Mouse (Mus musculus): Measurements from ENCODE around the gene Ak2. TPM values are rescaled to one million over a fixed set of nuclear protein-coding genes. Genes with fewer than 3 reads are reported as not detected.

The Ak2 gene
- 10 to 100 TPM; 75.7 to 78.3 TPM for total RNA-seq (2021)
- long read RNA-seq, experiment 1, transcript Ak2-201 (6 exons, 986 nt) = major isoform, 46 of 54 reads
- long read RNA-seq, experiment 1, transcript Ak2-202 (7 exons, 1,781 nt) = minor isoform, 6 of 54 reads
- long read RNA-seq, experiment 1, partial matches to known transcripts = 1 of 54 reads
- long read RNA-seq, experiment 1, other reads (novel, unspliced or antisense) = 1 of 54 reads
- long read RNA-seq, experiment 2, transcript Ak2-201 (6 exons, 986 nt) = major isoform, 41 of 46 reads
- long read RNA-seq, experiment 2, partial matches to known transcripts = 2 of 46 reads
- long read RNA-seq, experiment 2, other reads (novel, unspliced or antisense) = 2 of 46 reads

DNA sequence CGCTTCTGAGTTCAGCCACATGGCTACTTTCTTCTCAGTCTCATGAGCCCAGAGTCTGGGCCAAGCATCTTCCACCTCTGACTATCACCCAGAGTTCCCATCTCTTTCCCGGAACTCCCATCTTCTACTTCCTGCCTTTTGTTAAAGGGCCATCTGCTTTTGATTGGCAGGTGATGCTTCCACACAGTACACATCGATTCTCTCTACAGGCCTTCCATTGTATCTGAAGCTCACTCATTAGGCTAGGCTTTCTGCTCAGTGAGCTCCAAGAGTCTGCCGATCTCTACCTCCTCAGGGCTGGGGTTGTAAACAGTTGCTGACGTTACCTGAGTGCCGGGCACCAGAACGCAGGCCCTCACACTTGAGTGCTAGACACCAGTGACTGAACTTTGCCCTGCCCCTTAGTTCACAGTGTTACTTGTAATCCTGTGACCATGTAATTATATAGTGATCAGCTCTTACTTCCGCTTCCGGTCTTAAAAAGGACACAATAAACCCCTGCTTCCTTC, at the start of gene Ak2:
TSS of gene Ak2 (plus strand) at position 459 of the 509 bp plus-strand sequence.
- DNase-seq = no peak

DNA sequence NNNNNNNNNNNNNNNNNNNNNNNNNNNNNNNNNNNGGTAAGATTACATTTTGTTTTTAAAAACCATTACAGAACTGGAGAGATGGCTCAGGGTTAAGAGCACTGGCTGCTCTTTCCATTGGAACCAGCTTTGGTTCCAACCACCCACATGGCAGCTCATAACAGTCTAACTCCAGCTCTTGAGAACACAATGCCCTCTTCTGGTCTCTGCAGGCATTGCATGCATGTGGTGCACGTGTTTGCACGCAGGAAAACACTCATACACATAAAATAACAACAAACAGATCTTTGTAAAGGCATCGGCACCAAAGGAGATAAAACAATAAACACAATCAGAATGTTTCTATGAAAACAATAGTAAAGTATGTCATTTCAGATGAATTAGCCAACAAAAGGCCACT, 49.4 kb upstream of the Ak2 start:
- DNase-seq = no peak

DNA sequence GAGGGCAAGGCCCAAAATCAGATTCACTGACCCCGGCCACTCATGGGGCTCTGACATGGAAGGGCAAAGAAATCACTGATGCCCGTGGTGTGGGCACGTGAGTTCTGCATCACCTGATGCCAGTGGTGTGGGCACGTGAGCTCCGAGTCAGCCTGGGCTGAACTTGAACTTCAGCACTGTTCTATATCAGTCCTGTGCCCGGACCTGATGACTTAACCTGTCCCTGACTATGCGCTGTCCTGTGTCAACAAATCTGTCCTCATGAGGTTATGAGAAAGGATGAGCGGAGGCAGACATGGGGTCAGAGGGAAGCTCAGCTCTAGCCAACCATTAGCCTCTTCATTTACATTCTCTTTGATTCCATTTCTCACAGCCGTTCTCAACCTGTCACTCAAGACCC, 45.0 kb upstream of the Ak2 start:
- no peak for DNase-seq

DNA sequence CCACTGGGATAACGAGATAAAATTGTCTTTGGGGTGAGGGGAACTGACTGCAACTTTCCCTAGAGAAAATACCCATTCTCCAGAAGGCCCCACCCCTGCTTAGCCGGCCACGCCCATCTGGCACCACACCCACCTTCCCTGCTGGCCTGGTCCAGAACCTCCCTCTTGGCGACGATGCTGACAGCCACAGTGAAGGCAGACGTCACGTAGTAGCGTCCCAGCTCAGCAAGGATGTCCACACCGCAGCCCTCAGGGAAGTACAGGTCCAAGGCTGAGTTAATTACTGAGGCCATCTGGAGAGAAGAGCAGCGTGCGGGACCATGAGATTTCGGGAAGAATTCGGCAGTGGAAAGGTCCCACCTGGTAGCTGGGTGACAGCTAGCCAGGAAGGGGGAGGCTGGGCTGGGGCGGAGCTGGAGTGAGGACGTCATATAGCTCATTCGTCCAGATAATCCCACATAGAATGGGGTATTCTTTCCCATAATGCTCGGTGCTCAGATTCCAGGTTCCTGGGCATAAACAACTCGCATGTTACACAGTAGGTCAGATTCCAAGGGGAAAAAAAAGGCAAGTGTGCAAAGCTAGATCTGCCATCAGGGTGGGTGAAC, 44.3 kb upstream of the Ak2 start:
- DNase-seq = peak in 1 of 2 experiments; percentile 29

DNA sequence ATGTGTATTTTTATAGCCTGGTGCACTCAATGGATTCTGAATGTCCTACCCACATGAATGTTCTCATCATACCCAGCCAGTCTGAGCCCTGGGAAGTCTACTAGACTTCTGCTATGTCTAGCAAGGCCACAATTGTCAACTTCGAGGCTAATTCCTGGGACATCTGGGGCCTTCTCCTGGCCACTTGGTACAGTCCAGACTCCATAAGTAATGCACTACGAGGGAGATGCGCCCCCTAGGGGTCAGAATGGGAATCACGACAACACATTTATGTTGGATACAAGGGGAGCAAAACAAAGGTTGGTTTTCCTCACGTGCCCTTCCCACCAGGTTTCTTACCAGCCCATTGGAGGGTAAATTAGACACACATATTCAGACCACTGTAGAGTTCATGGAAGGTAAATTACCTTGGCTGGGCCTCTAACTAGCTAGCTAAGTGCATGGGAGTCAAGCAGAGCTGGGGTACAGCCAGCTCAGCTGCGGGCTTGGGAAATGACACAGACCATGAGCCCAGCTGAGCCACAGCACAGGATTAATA, 43.6 kb upstream of the Ak2 start:
- DNase-seq = peak; percentile 25 to 68

DNA sequence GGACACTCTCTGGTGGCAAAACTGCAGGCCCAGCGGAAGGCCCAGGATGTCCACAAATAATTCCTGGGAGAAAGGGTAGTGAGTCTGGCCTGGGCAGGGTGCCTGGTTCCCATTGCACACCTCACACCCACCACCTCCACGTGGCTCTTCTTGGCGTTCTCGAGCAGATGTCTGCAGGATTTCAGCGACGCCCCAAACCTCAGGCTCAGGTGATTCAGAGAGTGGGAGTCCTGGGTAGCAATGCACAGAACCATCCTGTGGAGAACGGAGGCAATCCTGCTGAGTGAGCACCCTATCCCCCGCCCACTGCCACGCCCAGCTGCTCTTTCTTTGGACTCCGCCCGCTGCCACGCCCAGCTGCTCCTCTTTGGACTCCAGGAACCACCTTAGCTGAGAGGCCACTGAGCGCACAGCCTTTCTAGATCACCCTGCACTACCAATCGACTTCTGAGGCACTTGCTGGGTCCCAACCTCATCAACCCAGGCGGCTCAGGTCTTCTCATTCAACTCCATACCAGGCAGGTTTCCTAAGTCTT, 42.2 kb upstream of the Ak2 start:
- no peak for DNase-seq

DNA sequence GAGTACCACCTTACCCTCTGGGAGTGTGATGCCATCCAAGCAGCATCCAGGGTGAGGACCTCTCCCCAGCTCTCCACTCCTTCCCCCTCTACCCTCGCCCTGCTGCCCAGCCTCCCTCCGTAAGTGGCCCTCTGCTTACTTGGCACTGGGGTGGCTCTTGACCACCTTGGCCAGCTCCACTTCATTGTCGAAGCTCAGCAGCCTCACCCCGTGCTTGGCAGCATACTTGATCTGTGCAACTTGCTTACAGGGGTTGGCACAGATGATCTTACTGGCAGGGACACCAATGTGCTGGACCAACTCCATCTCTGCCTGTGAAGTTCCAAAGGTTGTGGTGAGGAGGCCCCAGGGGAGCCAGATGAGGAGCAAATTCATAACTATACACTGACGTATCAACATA, 41.3 kb upstream of the Ak2 start:
- peak; percentile 51 to 64 for DNase-seq

DNA sequence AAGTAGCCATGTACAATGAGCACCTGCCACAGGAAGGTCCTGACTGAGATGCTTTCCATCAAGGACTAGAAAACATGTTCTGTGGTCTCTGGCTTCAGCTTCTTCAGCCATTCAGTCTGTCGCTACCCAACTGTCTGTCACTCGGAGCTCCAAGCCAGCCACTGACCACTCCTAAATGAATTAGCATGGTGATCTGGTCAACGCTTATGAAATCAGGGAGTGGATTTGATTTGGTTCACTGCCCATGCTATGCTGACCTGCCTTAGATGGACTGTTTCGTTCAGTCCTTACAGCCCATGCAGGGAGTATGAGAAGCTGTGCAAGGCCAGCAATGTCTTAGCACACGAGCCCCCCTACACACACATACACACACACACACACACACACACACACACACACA, 37.9 kb upstream of the Ak2 start:
- no peak for DNase-seq

DNA sequence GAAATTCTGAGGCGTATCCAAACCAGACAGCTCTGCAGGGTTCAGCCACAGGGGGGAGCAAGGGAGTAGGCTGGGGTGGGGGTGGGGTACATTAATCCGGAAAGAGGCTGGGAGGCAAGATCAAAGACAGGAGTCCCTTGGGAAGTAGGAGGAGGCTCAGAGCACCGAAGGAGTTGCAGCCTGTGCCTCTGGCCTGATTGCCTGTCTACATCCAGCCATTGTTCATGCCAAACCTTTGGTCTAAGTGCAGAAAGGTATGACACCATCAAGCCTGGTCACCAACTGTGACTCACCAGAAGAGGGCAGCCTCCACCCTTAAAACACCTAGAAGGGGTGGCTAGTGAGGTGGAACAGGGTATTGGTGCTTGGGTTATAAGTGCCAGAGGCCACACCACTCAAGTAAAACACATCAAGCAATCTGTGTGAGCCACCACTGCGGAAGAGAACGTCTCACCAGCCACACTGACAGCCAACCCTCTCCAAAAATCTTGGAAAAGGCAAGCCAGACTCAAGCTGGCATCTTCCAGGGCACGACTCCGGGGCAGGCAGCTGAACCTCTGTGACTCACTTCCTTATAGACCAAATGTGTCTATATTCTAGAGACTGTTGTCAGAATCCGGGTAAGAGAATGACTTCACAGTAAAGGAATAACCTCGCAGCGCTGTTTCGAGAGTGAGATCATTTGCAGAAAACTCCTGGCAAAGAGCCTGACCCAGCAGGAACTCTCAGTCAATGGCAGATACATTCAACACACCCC, 34.4 kb upstream of the Ak2 start:
- peak; percentile 33 to 51 for DNase-seq

DNA sequence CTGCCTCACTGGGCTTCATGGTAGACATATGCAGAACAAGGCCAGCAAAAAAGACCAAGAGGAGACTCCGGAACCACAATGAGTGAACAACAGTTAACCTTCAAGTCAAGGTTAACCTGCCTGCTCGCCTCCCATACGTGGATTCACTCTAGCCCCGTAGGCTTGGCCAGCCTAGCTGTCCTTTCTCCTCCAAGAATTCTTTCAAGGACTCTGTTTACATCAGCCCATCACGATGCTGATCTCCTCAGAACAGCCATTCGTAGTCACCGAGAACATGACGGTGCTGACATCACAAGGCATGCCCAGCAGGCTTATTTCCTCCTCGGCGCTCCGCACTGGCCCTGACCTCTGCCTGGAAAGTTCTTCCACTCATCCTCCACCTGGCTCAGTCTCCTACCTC, 33.6 kb upstream of the Ak2 start:
- DNase-seq = no peak

DNA sequence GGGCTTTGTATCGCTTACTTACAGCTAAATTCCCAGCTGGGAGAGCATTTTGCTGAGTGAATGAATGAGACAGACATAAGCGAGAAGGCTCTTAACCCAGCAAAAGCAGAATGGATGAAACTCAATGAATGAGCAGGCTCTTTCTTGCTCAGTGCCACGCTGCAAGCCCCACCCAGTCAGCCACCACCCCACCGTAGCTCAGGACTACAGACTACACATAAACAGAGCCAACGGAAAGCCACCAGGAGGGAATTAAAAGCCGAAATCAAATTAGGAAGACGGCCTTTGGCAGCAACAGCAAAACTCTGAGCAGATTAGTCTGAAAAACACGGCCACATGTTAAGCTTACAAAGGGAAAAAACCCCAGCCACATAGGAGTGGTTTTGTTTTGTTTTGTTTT, 32.9 kb upstream of the Ak2 start:
- no peak for DNase-seq

DNA sequence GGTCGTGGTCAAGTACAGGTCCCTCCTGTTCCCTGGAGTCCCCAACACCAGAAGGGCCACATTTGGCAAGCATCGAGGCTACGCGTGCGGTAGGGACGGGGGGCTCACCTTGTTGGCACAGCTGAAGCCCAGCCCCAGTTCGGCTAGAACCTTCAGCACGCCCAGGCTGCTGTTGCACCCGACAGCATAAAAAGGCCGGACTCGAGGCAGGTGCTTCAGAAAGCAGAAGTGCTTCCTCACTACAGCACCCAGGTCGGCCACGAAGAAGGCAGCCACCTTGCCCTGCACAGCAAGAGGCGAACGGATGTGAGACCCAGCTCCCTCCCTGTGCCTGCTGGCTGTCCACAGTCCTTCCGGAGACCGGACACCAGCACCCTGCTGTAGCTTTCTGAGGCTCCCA, 32.1 kb upstream of the Ak2 start:
- DNase-seq = no peak

DNA sequence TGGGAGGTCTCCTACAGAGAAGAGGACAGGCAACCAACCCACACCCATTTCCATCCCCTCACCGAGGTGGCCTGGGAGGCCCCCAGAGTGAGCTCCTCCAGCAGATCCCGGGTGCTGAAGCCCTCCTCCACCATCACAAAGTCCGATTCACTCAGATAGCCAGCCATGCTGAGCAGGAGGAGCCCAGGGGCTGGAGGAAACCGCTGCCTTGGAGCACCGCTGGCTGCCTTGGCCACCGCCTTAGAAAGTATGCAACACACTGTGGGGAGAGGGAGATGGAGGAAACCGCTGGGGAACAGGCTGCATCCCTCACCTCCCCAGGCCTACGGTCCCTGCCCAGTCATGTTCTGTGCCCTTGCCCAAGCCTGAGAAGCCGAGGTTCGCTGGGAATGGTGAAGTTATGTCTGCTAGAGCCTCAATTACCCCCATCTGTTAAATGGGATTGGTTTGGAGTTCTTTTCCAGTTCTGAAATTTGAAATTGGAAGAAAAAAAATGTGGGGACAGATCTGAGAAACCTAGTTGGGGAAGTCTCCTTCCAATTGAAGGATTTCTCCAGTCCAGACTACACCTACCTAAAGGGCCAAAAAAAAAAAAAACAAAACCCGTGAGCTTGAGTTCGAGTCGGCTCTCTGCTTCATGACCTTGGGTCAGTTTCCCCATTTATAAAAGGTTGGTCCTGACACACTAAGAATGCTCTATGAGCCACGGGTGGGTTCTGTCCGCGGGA, 30.3 kb upstream of the Ak2 start:
- no peak for DNase-seq

DNA sequence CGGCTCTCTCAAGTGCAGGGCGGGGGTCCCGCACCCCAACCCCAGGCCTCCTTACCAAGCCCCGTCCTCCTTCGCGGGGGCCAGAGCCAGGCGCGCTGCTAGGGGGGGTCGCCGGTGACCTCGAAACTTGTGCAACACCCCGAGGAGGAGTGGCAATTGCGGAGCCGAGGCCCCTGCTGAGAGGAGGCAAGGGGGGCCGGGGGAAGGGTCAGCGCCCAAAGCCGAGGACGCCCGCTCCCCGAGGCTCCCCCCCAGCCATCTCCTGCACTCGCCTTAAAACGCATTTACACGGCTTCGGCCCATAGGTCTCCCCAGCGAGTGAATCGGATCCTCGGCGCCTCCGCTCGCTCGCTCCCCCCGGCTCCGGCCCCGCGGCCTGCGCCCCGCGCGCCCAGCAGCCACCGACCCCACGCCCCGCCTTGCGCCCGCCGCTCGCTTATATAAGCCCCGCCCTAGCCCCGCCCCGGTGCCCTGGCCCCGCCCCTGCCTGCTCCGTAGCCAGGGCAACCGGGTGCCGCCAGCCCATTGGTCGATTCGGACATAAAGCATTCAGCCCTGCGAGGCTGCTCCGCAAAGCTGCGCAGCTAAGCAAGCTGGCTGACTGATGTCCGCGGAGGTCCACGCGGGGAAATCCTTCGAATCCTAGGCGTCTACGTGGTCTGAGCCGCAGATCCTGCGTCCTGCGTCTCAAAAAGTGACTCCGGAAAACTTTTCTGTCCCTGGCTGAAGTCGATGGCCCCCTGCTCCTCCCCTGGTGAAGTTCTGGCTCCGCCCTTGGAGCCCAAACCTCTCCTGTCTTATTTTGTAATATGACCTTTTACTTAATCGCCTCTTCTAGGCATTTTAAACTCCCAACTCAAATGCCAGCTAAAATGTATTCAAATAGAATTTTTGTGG, 29.5 kb upstream of the Ak2 start, which contains the start of gene Azin2:
TSS of gene Azin2 (minus strand) at position 414 of the 897 bp plus-strand sequence.
- peak; percentile 92 to 93 for DNase-seq

DNA sequence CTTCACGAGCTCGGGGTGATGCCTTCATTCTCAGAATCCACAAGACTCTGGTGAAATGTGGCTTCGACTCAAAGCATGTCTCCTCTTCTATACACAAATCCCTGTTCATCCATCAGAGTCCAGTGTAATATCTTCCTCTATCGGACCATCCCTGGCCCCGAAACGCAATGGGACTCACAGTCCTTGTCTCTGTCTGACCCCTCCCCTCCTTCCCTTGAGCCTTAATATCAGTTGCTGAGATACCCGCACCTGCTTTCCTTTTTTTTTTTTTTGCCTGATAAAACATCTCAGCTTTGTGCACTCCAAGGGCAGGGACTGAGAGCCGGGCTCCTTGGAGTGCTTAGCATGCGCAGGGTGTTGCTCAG, 28.9 kb upstream of the Ak2 start:
- no peak for DNase-seq

DNA sequence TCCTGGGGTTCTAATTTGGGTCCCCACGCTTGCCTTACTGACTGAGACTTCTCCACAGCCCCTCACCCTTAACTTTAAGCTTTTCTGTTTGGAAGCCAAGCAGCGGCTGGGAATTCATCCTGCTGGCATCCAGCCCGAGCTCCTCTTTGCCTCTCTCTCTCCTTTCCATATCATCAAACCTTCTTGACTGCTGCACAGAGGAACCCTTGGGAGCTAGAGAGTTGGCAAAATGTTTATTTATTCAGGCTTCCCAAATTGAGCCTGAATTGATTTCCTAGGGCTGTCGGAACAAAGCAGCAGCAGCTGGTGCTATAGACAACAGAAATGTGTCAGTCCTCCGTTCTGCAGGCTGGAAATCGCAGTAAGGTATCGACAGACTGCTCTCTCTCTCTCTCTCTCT, 25.0 kb upstream of the Ak2 start:
- no peak for DNase-seq

DNA sequence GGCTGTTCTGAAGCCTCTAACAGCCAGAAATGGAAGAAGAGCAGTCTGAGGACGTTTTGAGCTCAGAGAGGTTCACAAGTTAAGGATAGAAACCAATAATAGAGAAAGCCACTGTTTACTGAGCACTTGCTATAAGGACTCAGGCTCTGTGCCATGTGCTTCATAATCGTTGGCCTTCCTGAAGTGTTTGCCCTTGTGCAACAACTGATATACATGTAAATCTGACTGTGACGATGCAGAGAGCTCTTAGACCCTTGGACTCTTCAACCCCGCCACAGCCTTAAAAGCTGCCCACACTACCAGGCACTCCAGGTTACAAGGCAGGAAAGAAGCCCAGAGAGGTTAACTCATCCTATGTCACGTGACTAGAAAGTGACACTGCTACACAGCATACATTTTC, 22.7 kb upstream of the Ak2 start:
- no peak for DNase-seq

DNA sequence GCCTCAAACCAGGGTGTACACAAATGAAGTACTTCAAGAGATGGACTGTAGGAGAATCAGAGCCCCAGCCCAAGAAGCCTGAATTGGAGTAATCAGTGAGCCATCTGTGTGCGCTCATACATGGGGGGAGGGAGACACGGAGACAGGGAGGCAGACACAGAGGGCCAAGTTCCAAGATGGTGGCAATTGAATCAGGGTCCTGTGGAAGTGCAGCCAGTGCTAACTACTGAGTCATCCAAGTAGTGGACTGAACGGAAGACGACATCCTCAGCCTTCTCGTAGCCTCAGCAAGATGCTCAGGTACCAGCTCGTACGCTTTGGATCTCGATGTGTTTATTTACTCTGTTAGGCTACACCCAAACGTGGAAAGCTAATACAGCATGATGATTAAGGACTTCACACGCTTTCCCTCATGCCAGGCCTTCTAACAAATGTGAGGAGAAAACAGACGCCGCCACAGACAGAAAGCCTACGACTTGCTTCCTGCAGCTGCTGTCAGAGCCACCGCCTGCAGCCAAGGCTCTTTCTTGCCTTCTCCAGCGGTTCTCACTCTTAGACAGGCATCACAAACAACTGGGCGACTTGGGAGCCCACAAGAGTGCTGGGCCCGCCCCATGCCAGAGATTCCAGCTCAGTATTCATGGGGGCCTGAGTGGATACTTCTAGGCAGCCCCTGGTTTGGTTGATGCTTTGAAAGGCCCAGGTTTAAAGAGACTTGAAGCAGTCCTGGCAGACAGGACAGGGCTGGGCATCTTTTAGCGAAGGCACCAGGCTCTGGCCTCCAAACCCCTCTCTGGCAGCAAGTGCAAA, 21.9 kb upstream of the Ak2 start:
- no peak for DNase-seq

DNA sequence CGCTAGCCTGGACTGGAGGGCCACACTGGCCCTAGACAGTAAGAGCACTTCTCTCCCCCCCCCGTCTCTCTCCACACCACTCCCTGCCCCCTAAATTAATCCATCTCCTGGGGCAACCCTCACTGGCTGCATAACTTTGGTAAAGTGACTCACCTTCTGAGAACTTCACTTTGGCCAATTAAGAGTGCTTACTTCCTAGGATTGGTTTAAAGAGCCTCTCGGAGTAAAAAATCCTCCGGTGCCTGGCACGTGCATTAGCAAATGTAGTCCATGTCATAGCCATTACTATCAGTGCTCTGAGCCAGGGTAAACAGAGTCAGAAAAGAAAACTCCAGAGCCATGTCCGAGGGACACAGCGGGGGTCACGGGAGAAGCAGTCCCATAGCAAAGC, 21.3 kb upstream of the Ak2 start:
- DNase-seq = no peak
